Mouse (Mus musculus) adrenal gland, postnatal 4 days (tissue): ENCODE measurements around the gene Zfp217. TPM values are rescaled to one million over a fixed set of nuclear protein-coding genes. Genes with fewer than 3 reads are reported as not detected.

ENCODE experiments used
- DNase-seq, 2 experiments: peaks; one replicate each; pipeline ENCODE4 v3.0.0; 2021 to 2022; ENCODE audit warnings: low spot score in 2 of 2, mixed read lengths in 2 of 2
- total RNA-seq, 2 experiments: library from RNA; stranded (reverse); gene quantifications; 2 replicates each; pipeline ENCODE4 v1.2.3; 2021

The Zfp217 gene
- total RNA-seq, 2 experiments from 2014 or later: 34.9 to 37.9 TPM

DNA sequence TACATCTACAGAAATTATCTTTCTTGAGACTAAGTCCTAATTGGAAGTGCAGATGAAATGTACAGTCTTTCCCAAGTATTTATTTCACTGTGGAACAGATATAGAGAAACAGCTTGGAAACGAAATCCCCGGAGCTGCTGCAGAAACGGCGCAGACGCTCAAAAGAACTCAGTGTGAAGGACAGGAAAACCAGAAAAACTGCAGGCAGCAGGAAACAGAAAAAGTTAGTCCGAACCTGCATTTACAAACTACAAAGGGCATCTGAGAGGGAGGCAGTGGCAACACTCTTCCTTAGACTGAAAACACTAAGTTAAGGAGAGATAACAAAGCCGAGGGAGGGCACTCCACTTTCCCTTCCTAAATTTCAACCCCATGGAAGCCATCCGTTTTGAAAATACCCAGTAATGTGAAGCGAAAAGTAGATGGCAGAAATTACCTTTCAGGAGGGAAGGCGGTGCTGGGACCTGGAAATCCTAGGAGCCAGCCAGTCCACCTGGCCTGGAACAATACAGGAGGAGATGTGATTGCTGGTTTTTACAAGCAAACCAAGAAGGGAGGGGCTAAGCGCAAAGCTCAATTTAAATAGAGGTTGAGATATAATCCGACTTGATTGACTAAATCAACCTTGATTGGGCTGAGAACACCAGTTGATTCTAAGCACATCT is 13.7 kb downstream of the Zfp217 start:
- DNase-seq: no peak

DNA sequence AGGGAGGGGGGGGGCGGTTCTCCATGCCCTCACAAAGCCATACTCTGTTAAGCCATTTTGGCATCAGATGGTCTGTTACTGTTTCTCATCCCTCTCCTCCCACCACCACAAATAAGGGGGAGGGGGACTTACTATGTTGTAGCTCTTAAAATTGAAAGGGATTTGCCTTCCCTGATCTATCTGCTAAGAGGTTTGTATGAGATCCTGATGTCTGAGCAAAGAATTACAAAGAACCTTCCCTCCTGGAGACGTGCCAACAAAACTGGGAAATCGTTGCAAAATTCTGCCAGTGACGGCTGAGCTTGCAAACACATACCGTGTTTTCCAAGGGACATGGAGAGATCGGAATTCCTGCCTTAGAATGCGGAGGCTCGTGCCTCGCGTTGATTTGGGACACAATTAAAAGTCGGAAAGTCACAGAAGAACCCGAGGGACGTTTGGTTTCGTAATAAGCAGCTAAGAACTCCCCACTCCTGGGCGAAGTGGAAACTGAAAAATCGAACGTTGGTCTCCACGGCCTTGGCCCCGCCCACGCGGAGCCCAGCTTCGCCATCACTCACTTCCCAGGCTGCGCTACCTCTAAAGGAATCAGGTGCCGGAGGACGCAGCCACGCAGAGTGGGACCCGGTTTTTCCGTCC is 14.7 kb downstream of the Zfp217 start:
- DNase-seq: peak; percentile 46 to 80

GRCm38 (mm10) chr2:170132716-170133092 is 15.2 kb downstream of the Zfp217 start:
- no peak for DNase-seq

DNA sequence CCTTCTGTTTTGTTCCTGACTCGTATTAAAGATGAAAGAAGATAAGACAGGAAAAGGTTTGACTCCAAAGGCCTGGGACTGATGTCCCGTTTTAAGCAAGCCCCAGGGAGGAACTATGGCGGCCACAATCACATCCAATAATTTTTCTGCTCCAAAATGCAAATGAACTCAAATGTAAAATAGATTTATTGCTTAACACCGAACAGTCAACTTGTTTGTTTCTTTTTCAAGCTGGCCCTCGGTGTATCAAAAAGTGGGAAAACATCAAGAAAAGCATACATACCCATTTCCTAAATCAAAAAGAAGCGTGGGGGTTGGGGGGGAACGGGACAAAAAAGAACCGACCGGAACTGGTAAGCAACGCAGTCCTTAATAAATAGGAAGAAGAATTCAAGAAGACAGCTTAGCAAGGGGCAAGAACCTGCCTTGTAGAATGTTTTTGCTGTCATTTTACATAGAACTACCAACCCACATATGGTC is 15.9 kb downstream of the Zfp217 start:
- no peak for DNase-seq

DNA sequence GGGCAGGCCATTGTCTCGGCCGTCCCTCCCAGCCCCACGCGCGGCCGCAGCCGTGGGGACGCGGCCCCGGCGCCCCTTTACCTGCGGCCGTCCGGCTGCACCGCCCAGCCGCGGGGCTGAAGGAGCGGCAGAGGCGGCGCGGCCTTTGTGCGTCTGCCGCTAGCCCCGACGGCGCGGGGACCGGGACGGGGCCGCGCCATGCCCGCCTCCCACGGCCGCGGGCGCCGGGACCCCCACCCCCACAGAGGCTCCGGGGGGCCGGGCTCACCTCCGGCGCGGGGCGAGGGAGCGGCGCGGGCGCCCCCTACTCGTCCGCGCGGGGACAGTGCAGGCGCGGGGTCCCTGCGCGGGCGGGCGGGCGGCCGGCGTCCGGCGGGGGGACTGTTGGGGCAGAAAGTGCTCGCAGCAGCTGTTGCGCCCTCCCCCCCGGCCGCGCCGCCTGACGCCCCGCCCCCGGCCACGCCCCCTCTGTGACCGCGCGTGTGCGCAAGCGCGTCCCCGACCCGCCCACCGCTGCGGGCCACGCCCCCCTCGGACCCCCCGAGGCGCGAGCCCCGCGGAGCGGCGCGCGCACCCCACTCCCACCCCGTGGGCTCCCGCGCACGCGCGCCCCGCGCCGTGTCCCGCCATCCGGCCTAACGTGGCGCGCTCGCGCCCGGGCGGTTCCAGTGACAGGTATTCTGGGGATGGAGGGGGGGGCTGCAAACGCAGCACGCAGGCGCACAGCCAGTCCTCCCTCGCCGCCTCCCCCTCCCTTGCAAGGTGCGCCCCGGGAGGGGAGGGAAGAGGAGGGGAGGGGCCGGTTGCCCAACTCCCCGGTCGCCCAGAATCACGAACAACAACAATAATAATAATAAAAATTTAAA is 16.9 kb downstream of the Zfp217 start:
- DNase-seq: peak; percentile 78 to 81

DNA sequence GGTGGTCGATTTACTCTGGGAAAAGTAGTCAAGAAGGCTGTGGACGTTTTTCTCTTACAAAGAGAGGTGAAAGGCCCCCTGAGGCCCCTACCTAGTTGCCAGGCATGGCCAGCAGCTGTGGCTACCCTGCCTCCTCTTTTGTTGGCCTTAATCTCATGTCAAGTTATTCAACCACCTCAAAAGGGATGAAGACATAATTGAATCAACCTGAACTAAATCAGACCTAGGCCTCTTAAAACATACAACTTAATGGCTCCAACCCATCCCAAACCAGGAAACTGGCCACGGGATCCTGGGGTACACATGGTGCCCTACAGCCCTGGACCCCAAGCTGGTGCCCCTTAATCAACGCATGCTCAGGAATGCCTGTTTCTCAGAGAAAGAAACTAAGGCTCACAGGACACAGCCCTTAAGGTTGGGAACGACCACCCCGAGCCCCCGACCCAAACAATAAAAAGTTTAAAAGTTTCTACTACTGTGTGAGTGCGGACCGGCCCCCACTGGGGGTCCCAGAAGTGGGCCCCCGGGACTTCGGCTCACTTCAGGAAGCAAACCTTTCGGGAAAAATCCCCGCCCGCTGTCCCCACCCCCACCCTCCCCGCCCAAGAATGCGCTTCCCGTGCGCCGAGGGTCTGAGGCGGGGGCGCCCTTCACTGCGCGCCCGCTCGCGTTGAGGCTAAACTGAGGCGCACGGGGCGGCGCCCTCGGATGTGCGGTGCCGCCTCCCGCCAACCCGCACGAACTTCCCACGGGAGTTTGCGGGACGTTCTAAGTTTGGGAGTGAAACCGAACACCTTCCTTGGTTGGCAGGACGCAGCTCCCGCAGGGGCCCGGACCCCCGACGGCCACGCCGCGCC is 17.8 kb downstream of the Zfp217 start:
- DNase-seq: no peak

DNA sequence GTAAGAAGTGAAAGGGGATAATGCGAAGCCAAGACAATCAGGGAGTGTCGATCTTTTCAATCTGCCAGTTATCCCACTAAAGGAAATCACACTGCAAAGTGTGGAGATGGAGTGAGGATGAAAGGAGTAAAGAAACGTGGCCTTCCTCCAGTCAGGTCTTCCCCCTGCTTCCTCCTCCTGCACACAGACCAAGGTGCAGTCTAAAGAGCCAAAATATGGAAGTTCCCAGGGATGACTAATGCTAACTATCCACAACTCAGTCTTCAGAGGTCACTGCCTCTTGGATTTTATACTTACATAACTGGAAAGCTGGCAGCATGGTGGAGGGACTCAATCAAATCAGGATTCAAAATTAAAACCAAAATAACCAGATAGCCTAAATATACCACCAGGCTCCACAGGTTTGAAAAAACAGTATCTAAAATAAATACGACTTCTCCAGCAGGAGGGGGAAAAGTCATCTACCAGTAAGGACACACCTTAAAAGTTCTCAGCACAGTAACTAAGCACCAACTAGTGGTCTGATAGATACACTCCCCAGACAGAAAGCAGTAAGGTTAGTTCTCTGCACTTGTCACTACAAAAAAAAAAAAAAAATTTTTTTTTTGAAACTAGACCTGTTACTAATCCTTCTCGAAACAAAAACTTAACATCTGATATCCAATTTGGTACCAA is 18.5 kb downstream of the Zfp217 start:
- no peak for DNase-seq

DNA sequence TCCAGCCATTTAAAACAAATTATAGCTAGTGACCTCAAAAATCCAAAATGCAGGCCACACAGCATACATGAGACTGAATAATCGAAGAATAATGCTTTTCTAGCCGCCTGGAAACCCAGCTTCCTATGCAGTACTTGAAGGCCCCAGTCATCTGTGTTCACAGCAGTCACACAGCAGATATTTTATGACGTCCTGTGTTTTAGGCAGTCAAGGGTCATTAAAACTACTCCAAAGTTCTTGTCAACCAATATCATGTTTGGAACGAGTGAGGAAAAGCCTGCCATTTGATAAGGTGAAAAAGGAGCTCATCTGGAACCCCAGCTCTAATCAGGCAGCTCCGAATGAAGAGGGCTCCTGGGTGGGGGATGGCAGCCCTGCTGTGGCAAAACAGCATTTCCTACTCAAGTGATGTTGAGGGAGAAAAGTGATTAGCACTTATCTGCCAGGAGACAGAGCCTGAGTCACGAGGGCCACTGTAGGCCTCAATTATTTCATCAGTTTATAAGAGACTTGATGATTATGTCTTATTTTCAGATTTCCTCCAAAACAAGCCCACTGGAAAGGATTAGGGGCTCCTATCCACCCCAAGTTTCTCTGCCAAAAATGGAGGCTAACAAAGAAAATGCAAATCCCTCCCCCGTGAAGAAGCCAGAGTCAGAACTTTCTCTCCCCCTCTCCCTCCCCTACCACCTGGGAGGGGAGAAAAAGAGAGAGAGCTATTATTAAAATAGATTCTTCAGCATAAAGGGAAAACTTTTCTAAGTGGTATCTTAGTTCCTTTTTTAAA is 19.2 kb downstream of the Zfp217 start:
- no peak for DNase-seq

- no peak for DNase-seq
Observed at GRCm38 (mm10) chr2:170127523-170127922, 20.4 kb downstream of the Zfp217 start.

DNA sequence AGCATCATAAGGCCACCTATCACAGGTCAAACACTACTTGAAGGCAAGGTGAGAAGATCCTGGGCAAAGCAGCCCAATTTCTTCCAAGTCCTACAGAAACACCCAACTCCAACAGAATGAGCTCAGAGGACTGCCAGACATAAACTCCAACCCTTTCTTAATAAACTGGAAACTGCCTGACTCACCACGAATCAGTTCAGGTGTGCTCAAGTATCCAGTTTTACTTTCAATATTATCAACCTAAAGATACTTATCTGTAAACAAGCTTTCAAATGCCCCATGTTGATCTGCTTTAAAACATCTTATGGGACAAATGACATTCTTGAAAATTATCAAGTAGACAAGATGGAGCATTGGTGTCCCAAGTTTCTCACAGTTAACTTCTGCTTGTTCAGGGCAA is 21.6 kb downstream of the Zfp217 start:
- no peak for DNase-seq

DNA sequence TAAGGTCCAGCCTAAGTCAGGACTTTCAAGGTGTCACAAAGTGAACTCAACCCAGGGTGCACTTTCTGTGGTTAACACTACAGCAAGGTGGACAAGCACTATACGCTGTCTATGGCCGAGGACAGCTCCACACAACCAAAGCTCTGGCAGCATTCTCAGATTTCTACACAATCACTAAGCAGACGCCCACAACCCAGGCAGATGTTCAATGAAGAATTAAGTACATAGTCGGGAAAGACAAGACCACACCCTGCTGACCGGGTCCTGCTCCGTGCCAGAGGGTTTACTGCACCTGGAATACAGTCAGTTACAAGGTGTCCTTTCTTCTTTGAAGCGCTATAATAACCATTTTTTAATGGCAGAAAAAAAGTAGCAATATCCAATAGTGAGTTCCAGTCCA is 25.7 kb downstream of the Zfp217 start:
- no peak for DNase-seq

DNA sequence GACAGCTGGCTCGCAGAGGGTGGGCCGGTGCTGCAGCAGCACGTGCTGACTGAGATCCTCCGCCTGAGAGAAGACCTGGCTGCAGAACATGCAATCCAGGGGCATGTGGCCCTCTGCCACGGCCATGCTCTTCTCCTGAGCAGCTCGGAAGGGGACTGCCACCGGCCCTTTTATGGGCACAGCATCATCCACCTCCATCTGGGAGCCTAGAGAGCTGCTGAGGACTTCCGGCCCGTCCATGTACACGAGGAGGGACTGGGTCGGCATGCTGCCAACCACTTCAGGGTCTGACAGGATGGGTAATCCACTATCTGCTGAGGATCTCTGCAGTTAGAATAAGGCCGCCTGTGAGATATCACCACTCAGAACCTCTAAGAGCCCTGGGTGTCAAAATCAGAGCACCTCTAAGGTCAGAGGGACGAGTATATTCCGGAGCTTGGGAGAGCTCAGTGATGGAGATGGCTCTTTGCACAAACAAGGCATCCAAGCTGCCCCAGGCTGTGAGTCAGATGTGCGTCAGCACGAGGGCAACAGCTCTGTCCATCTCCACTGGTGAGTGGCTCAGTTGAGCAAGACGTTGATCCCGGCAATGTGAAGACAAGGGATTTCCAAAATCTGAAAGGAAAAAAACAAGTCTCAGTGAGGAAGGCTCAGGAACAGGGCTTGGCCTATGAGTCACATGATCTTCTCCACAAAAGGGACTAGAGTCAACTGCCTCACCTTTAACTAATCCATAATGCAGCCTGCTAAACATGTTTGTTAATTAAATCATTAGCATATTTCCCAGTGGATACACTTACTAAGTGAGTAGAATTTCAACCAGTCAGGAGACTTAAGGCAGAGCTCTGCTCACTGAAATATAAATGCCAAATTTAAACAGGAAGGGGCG is 27.5 kb downstream of the Zfp217 start:
- DNase-seq: no peak

GRCm38 (mm10) chr2:170116704-170117281 is 31.1 kb downstream of the Zfp217 start:
- DNase-seq: peak in 1 of 2 experiments; percentile 32

DNA sequence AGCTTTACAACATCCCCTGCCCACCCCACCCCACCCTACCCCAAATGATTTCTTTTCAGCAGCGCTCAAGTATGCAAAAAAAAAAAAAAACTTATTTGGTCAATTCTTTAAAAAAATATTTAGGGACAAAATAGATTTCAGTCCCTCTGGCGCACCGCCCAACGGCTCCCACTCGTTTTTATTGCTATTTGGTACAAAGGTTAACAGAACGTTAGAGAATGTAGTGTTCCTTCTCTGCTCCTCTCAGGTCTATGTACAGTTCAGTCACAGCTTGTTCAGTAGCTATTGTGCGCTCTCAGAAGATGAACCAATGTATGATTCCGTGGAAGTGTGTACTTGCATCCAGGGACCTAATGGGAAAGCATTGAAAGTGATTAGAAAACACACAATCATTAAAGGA is 37.6 kb downstream of the Zfp217 start:
- no peak for DNase-seq

DNA sequence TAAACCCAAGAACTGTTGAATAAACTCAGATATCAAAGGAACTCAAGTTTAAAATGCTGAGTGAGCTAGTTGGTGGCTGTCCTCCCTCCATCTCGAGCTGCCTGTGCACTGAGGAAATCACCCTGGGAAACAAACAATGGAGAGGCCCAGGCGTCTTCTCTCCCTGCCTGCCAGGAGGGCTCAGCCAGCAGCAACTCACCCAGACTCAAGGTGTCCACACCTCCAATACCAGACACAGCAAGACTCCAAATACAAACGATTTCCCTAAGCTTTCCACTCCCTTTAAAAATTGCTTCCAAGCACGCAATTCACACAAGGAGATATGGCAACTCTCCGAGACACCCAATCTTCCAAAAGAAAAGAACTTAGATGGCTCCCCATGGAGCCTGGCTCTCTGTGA is 38.4 kb downstream of the Zfp217 start:
- no peak for DNase-seq

- no peak for DNase-seq
Observed at GRCm38 (mm10) chr2:170107791-170108190, 40.1 kb downstream of the Zfp217 start.

GRCm38 (mm10) chr2:170106000-170106399 is 41.9 kb downstream of the Zfp217 start:
- no peak for DNase-seq

- DNase-seq: no peak
Observed at GRCm38 (mm10) chr2:170104396-170104795, 43.5 kb downstream of the Zfp217 start.
